Mouse (Mus musculus): ENCODE data around the gene Wnt5b.

Gene Wnt5b

DNA sequence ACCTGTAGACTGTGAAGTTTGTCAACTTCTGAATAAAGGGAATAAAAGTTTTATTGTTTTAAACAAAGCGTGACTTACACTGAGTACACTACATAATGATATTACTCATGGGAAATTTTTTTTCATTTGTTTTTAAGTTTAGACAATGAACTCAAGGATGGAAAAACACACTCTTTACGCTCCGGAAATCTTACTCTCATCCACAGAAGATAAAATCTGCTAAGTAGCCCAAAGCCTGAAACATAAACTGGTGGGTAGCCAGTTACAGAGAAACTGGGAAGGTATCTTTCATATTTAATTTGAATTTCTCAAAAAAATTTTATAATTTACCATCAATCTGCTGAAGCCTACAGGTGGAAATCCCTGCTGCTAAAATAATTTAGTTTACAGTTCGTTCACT is 157.7 kb downstream of the Wnt5b start:
- DNase-seq (ENCODE audit: low spot score) = no peak

DNA sequence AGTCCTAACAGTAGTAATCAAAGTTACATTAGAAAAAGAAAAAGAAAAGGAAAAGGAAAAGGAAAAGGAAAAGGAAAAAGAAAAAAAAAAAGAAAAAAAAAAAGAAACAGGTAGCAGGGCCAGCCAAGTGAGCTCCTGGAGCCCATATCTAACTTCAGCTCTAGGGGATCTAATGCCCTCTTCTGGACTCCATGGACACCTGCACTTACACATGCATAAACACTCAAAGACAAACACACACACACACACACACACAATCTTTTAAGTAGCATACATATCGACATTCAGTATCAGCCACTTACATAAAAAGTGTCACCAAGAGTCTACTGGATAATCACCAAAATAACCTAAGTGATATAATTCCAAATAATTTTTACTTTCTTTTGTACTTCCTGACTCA is 158.5 kb downstream of the Wnt5b start:
- DNase-seq (ENCODE audit: low spot score) = no peak
